Mouse (Mus musculus) embryonic fibroblast, embryonic 13.5 days (primary cell): Measurements from ENCODE around the gene Mroh2a. TPM values are rescaled to one million over a fixed set of nuclear protein-coding genes. Genes with fewer than 3 reads are reported as not detected.
"Not testable (repeated sequence)": the region's sequence is repeated elsewhere in the genome, so short reads cannot be mapped to it uniquely, and the experiment has no call there.

Source experiments
- H3K27ac ChIP-seq: 2 replicates; pipeline ENCODE4 v1.5.1; 2012; ENCODE audit warnings: low read length, control low read depth, inconsistent platforms; ENCODE audit not compliant: insufficient read depth
- H3K4me1 ChIP-seq: 2 replicates; pipeline ENCODE4 v1.6.1; 2011; ENCODE audit warnings: low read length; ENCODE audit not compliant: control insufficient read depth, insufficient read depth
- H3K4me3 ChIP-seq: 2 replicates; pipeline ENCODE4 v1.5.1; 2011; ENCODE audit warnings: mild to moderate bottlenecking, control low read depth, low read length; ENCODE audit not compliant: insufficient read depth
- CTCF ChIP-seq: IDR thresholded peaks from 2 replicates; pipeline ENCODE4 v1.5.1; 2011; ENCODE audit warnings: mild to moderate bottlenecking, control low read depth, low read length, moderate library complexity, borderline replicate concordance; ENCODE audit not compliant: insufficient read depth
- POLR2A ChIP-seq: IDR thresholded peaks from 2 replicates; pipeline ENCODE4 v1.6.1; 2011; ENCODE audit warnings: low read depth, mild to moderate bottlenecking, control low read depth, low read length, moderate library complexity
- polyA plus RNA-seq: library from polyadenylated mRNA; stranded (reverse); fragments of >200 nt; gene quantifications from 2 replicates; pipeline ENCODE4 v1.2.4, GENCODE M21; 2011; ENCODE audit warnings: low read depth; ENCODE audit not compliant: missing spikeins, insufficient read length

Mroh2a gene
- polyA plus RNA-seq, 1 experiment: not detected

DNA sequence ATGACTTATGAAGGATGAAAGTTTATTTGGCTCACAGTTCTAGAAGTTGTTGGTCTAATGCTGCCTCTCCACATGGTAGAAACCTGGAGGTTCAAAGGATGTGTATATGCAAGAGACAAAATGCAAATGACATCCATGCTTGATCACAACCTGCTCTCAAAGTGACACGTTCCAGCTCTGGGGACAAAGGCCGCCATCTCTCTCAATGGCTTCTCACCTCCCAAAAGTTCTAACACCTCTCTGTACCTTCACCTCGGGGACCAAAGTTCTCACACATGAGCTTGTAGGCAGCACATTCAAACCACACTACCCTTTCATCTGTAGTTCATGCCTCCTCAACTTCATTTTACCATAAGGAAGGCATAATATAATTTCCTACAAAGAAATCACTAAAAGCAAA lies 9.2 kb upstream of the Mroh2a start:
- TF ChIP-seq CTCF (no peak), POLR2A (no peak)
- Histone ChIP-seq H3K4me1 (no peaks in the 10 kb centered on the region), H3K4me3 (no peak overlapping the region), H3K27ac (no peak overlapping the region)

DNA sequence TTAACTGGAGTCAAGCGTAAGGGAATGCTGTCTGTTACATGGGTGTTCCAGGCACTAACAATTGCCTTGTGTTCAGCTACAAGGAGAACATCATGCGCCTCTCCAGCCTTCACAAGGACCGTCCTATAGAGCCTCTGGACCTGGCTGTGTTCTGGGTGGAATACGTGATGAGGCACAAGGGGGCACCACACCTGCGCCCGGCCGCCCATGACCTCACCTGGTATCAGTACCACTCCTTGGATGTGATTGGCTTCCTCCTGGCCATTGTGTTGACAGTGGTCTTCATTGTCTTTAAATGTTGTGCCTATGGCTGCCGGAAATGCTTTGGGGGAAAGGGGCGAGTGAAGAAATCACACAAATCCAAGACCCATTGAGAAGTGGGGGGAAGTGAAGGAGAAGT lies 8.7 kb upstream of the Mroh2a start:
- Histone ChIP-seq H3K4me1 (no peaks in the 10 kb centered on the region), H3K4me3 (no peak overlapping the region), H3K27ac (no peak overlapping the region)
- no peak for TF ChIP-seq POLR2A
- no peak for TF ChIP-seq CTCF

DNA sequence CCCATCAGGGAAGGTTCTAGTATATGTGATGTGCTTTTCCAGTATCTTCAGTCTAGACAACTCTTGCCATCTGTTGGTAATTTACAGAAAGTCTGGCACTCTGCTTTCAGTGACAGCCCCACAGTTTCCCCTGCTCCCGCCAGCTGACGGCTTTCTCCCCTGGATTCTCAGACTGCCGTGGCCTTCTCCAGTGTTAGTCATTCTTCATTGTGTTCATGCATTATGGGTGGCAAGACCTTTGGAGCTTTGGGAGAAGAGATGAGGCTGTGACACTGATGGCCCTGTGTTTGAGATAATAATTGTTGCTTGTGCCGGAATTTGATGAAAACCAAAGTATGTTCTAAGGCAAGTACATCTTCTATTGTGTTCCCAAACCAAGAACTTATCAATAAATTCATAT lies 8.2 kb upstream of the Mroh2a start:
- Histone ChIP-seq H3K4me1 (no peaks in the 10 kb centered on the region), H3K4me3 (no peak overlapping the region), H3K27ac (no peak overlapping the region)
- TF ChIP-seq CTCF (no peak), POLR2A (no peak)

DNA sequence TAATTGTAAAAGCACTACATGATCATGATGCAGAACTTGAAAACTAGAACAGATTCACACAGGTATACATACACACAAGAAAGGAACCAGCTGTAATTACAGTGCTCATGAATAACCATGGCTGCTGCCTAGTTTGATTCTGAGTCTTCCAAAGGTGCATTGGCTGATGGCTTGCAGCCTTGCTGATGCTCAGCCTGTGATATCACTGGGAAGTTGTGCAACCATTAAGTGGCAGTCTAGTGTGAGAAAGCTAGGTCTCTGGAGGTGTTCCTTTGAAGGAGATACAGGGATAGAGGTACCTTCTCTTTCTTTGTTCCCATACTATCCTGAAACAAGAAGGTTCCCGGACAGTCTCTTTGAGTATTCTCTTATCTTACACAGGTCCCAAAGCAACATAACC lies 7.7 kb upstream of the Mroh2a start:
- H3K4me3 ChIP-seq: no peak overlapping the region
- no peak overlapping the region for H3K27ac ChIP-seq
- no peaks in the 10 kb centered on the region for H3K4me1 ChIP-seq
- TF ChIP-seq POLR2A (no peak), CTCF (no peak)

DNA sequence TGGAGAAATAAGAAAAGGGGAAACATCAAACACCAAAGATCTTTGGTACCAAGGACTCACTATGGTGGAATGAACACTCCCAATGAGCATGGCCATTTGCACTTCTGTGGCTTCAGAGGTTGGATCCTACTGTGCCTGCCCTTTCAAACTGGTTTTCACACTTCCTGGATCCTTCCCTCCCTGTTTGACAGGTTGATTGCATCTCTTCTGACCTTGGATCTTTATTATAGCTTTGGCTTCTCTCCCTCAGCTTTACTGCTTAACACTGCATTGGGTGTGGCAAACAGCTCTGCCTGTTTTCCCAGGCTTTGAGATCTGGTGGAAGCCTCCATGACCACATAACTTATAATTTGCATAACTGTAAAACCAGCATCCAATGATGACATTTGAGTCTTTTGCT lies 6.5 kb upstream of the Mroh2a start:
- no peak overlapping the region for H3K4me3 ChIP-seq
- no peak for TF ChIP-seq POLR2A
- no peak for TF ChIP-seq CTCF
- no peaks in the 10 kb centered on the region for H3K4me1 ChIP-seq
- H3K27ac ChIP-seq: no peak overlapping the region

DNA sequence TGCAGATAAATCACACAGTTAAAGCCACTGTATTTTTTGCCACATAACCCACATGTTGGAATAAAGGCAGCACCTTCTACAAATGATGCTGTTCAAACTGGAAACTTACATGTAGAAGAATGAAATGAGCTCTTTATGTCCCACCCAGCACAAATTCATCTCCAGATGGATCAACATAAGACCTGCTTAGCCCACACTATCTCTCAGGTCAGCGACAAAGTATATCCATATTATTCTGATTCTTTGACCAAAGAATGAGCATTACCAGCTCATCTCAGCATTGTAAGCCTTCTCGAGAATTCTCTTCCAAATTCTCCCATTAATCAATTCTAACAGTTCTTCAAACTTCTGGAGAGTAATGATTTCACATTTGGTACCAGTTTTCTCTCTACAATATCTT lies 4.6 kb upstream of the Mroh2a start:
- H3K4me1 ChIP-seq: no peaks in the 10 kb centered on the region
- TF ChIP-seq POLR2A (no peak), CTCF (no peak)
- H3K4me3 ChIP-seq: no peak overlapping the region
- H3K27ac ChIP-seq: no peak overlapping the region

DNA sequence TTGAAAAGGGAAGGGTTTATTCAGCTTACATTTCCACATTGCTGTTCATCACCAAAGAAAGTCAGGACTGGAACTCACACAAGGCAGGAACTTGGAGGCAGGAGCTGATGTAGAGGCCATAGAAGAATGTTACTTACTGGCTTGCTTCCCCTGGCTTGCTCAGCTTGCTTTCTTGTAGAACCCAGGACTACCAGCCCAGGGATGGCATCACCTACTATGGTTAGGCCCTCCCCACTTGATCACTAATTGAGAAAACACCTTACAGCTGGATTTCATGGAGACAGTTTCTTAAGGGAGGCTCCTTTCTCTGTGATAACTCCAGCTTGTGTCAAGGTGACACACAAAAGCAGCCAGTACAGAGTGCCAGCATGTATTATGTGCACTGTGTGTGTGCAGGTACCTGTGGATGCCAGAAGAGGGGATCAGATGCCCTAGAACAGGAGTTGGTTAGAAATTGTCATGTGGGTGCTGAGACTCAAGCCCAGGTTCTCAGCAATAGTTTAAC lies 3.7 kb upstream of the Mroh2a start:
- not testable (repeated sequence) for H3K4me3 ChIP-seq, H3K27ac ChIP-seq, H3K4me1 ChIP-seq

DNA sequence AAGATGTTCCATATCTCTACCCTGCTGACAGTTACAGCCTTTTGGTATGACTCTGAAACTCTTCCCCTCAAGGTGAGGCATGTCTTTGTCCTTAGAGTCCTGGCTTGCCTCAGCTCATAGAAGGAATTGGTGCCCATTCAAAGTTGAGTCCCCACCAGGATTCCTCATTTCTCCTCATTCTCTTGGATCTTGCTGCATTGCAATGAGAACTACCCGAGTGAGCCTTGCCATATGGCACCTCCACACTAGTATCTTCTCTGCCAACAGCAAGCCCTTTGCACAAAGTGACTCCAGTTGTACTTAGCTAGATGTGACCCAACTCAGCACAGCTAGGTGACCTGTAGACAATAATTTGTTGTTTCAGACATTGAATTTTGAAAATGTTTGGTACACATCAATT lies 3.2 kb upstream of the Mroh2a start:
- Histone ChIP-seq H3K4me3 (no peak overlapping the region), H3K4me1 (no peaks in the 10 kb centered on the region), H3K27ac (no peak overlapping the region)
- no peak for TF ChIP-seq POLR2A
- TF ChIP-seq CTCF: no peak

DNA sequence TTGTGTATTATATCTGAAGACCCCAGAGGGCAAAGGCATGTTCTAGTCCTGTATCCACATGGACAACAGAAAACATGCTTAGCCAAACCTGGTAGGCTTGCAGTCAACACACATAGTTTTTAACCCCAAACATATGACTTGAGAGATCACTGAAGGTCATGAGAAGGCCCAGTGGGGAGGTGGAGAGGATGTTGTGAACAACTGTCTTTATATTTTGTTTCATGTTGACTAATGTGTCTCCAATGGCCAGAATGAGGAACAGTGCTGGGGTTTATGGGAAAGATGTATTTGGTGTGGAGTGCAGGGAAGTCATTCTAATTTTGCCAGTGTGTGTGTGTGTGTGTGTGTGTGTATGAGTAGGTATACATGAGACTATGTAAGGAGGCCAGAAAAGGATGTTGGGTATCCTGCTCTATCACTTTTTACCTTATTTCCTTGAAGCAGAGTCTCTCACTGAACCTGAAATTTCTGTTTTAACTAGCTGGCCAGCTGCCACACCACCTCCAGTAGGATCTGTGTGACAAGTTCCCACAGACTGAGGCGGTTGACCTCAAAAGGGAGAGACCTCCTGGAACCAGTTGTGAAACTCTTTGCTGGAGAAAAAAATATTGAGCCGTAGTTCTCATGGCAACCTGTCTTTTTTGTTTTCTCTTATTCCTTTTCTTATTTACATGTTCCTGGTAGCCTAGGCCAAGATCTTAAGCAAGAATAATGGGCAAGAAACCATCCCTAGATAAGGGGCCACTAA lies 2.6 kb upstream of the Mroh2a start:
- no peak for TF ChIP-seq CTCF
- TF ChIP-seq POLR2A: no peak
- Histone ChIP-seq H3K27ac (no peak overlapping the region), H3K4me1 (no peaks in the 10 kb centered on the region), H3K4me3 (no peak overlapping the region)

DNA sequence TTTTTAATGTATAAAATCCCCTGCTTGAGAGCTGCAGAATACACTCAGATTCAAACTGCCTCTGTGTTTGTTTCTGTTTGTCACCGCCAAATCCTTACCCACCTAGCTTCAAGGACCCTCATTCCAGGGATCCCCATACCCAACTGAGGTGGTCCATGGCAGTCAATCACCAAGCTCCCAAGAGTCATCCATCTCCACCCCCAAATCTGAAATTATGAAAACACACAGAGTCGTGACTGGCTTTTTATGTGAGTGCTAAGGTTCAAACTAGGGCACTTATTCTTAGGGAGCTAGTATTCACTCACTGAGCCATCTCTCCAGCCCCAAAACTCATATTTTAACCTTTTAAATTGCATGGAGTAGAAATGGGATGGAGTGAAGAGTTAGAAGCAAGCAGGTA lies 1.5 kb upstream of the Mroh2a start:
- H3K27ac ChIP-seq, H3K4me3 ChIP-seq, H3K4me1 ChIP-seq: not testable (repeated sequence)

DNA sequence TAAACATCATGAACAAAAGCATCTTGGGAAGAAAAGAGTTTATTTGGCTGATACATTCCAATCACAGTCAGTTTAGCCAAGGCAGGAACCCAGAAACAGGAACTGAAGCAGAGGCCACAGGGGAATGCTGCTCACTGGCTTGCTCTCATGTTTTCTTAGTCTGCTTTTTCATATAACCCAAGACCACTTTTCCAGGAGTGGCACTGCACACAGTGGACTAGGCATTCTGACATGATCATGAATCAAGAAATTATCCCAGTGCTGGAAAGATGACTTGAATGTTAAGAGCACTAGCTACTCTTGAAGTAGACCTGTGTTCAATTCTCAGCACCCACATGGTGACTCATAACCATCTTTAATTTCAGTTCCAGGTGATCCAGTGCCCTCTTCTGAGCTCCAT lies 1.0 kb upstream of the Mroh2a start:
- no peak overlapping the region for H3K27ac ChIP-seq
- no peaks in the 10 kb centered on the region for H3K4me1 ChIP-seq
- TF ChIP-seq CTCF (no peak), POLR2A (no peak)
- H3K4me3 ChIP-seq: no peak overlapping the region
